Mouse (Mus musculus): ENCODE measurements at regions not wholly inside any gene's neighbourhood (a gene's known extent, or its start where the extent isn't known, plus 50 kb on each side); places are given as distances from the start of the nearest gene placed in this dataset.

DNA sequence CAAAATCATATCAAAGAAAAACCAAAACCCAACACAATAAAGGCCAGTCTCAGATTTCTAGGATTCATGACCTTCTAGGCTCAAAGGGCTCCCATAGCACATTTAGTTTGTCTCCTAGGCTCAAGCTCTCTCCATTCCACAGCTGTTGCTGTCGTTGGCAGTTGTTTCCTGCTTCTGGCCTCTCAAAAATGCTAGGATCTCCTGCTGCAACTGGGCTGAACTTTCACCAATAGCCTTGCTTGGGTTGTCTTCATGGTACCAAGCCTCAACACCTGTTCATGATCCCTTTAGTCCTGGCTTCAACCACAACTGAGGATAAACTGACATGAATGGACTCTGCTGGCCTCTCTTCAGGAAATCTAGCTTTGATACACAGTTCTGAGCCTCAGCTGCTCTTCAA is 115.9 kb upstream of the Ssbp2 start:
- no peak overlapping the region for H3K9ac ChIP-seq (ENCODE audit: insufficient read depth, low read depth, low read length, poor library complexity, severe bottlenecking)
- in situ Hi-C loops (cut with MboI; ENCODE audit: low sequenced_read_pairs in 2 of 2, unreplicated experiment in 2 of 2) = no loop called here
- no peaks in the 10 kb centered on the region for H3K36me3 ChIP-seq (ENCODE audit: control insufficient read depth, insufficient read depth, low read length, poor library complexity, severe bottlenecking)
- no peak overlapping the region for H3K4me3 ChIP-seq (ENCODE audit: insufficient read depth in 1 of 2, low read depth in 1 of 2, low read length in 2 of 2, poor library complexity in 1 of 2, severe bottlenecking in 1 of 2)
- H3K4me1 ChIP-seq (ENCODE audit: control insufficient read depth in 2 of 2, insufficient read depth in 2 of 2, low read length in 2 of 2, poor library complexity in 1 of 2) = no peaks in the 10 kb centered on the region
- TF ChIP-seq MAFK (IDR thresholded peaks at IDR 0.05; ENCODE audit: insufficient read depth, low read depth, low read length) = no peak
- no peak for TF ChIP-seq ZC3H11A (IDR thresholded peaks at IDR 0.05; ENCODE audit: borderline replicate concordance, low read depth, low read length)
- TF ChIP-seq CHD2 (IDR thresholded peaks at IDR 0.05; ENCODE audit: low read depth, low read length) = no peak
- no peak for TF ChIP-seq ZNF384 (IDR thresholded peaks at IDR 0.05; ENCODE audit: low read depth, low read length)
- no peak for TF ChIP-seq HCFC1 (IDR thresholded peaks at IDR 0.05; ENCODE audit: borderline replicate concordance, insufficient read depth, low read length)
- DNase-seq (ENCODE audit: low read depth, low spot score) = no peak
- no peak overlapping the region for H3K27ac ChIP-seq (ENCODE audit: insufficient read depth, low read depth, low read length, poor library complexity, severe bottlenecking)
- no peaks in the 10 kb centered on the region for H3K9me3 ChIP-seq (ENCODE audit: control insufficient read depth, insufficient read depth, low read depth, low read length)

DNA sequence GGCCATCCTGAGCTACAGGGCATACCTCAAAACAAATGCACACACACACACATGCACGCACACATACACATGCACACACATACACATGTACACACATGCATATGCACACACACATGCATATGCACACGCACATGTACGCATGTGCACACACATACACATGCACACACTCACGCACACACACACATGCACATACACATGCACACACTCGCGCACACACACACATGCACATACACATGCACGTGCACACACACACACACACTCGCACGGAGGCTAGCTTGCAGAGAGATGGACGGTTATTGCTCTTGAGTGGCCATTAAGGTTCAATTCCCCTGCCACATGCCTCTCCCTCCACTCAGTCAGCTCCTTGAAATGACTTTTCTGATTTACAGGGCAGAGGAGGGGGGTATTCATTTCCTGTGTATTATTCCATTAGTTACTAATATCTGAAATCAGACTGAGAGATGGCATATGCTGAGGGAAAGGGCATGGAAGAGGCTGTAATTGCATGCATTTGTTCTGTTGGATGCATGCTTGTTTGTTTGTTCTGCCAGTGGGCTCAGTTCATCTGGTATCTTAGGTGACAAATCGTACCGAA is 111.5 kb upstream of the Ssbp2 start:
- H3K4me1 ChIP-seq (ENCODE audit: control insufficient read depth in 2 of 2, insufficient read depth in 2 of 2, low read length in 2 of 2, poor library complexity in 1 of 2) = no peaks in the 10 kb centered on the region
- in situ Hi-C loops (cut with MboI; ENCODE audit: low sequenced_read_pairs in 2 of 2, unreplicated experiment in 2 of 2) = no loop called here
- no peak for DNase-seq (ENCODE audit: low read depth, low spot score)
- no peaks in the 10 kb centered on the region for H3K36me3 ChIP-seq (ENCODE audit: control insufficient read depth, insufficient read depth, low read length, poor library complexity, severe bottlenecking)
- no peaks in the 10 kb centered on the region for H3K9me3 ChIP-seq (ENCODE audit: control insufficient read depth, insufficient read depth, low read depth, low read length)
- no peak overlapping the region for H3K27ac ChIP-seq (ENCODE audit: insufficient read depth, low read depth, low read length, poor library complexity, severe bottlenecking)
- no peak overlapping the region for H3K9ac ChIP-seq (ENCODE audit: insufficient read depth, low read depth, low read length, poor library complexity, severe bottlenecking)
- no peak overlapping the region for H3K4me3 ChIP-seq (ENCODE audit: insufficient read depth in 1 of 2, low read depth in 1 of 2, low read length in 2 of 2, poor library complexity in 1 of 2, severe bottlenecking in 1 of 2)
- no peak for TF ChIP-seq MAFK (IDR thresholded peaks at IDR 0.05; ENCODE audit: insufficient read depth, low read depth, low read length)
- no peak for TF ChIP-seq CHD2 (IDR thresholded peaks at IDR 0.05; ENCODE audit: low read depth, low read length)
- no peak for TF ChIP-seq ZNF384 (IDR thresholded peaks at IDR 0.05; ENCODE audit: low read depth, low read length)
- TF ChIP-seq ZC3H11A (IDR thresholded peaks at IDR 0.05; ENCODE audit: borderline replicate concordance, low read depth, low read length) = no peak
- TF ChIP-seq HCFC1 (IDR thresholded peaks at IDR 0.05; ENCODE audit: borderline replicate concordance, insufficient read depth, low read length) = no peak

DNA sequence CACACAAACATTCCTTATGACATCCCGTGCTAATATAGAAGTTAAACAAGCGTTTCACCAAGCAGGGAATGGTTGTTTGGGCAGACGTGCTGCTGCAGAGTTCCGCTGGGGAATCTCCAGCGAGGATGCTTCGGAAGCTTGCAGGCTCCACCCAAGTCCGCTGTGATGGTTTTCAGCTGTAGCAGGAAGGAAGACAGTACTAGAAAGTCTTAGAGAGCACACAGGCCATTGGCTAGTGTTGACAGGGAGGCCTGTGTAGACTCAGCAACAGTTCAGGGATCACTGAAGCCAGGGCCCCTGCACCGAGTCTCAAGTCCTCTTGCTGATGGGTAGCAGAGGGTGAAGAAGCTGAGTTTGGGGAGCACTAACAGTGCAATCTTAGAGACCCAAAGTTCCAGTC is 107.8 kb upstream of the Ssbp2 start:
- no peaks in the 10 kb centered on the region for H3K9me3 ChIP-seq (ENCODE audit: control insufficient read depth, insufficient read depth, low read depth, low read length)
- TF ChIP-seq ZC3H11A (IDR thresholded peaks at IDR 0.05; ENCODE audit: borderline replicate concordance, low read depth, low read length) = no peak
- no peak for TF ChIP-seq CHD2 (IDR thresholded peaks at IDR 0.05; ENCODE audit: low read depth, low read length)
- TF ChIP-seq HCFC1 (IDR thresholded peaks at IDR 0.05; ENCODE audit: borderline replicate concordance, insufficient read depth, low read length) = no peak
- TF ChIP-seq MAFK (IDR thresholded peaks at IDR 0.05; ENCODE audit: insufficient read depth, low read depth, low read length) = no peak
- no peak for TF ChIP-seq ZNF384 (IDR thresholded peaks at IDR 0.05; ENCODE audit: low read depth, low read length)
- in situ Hi-C loops (cut with MboI; ENCODE audit: low sequenced_read_pairs in 2 of 2, unreplicated experiment in 2 of 2) = no loop called here
- H3K4me1 ChIP-seq (ENCODE audit: control insufficient read depth in 2 of 2, insufficient read depth in 2 of 2, low read length in 2 of 2, poor library complexity in 1 of 2) = no peaks in the 10 kb centered on the region
- H3K9ac ChIP-seq (ENCODE audit: insufficient read depth, low read depth, low read length, poor library complexity, severe bottlenecking) = no peak overlapping the region
- H3K27ac ChIP-seq (ENCODE audit: insufficient read depth, low read depth, low read length, poor library complexity, severe bottlenecking) = no peak overlapping the region
- no peaks in the 10 kb centered on the region for H3K36me3 ChIP-seq (ENCODE audit: control insufficient read depth, insufficient read depth, low read length, poor library complexity, severe bottlenecking)
- DNase-seq (ENCODE audit: low read depth, low spot score) = no peak
- no peak overlapping the region for H3K4me3 ChIP-seq (ENCODE audit: insufficient read depth in 1 of 2, low read depth in 1 of 2, low read length in 2 of 2, poor library complexity in 1 of 2, severe bottlenecking in 1 of 2)

DNA sequence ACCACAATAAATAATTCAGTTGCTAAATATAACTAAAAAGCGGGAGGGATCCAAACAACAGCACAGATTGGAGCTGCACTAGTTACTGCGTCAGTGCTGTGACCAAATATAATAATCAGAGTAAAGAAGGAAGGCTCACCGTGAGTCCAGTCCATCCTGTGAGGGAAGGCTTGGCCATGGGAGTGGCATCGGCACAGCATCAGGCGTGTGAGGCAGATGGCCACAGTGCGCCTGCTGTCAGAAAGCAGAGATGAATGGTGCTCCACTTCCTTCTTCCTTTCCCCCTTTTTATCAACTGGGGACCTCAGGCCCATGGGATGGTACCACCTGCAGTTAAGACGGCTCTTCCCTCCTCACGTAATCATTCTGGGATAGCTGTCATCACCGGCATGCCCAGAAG is 103.6 kb upstream of the Ssbp2 start:
- Histone ChIP-seq H3K4me1 (ENCODE audit: control insufficient read depth in 2 of 2, insufficient read depth in 2 of 2, low read length in 2 of 2, poor library complexity in 1 of 2) (no peaks in the 10 kb centered on the region), H3K36me3 (ENCODE audit: control insufficient read depth, insufficient read depth, low read length, poor library complexity, severe bottlenecking) (no peaks in the 10 kb centered on the region), H3K4me3 (ENCODE audit: insufficient read depth in 1 of 2, low read depth in 1 of 2, low read length in 2 of 2, poor library complexity in 1 of 2, severe bottlenecking in 1 of 2) (no peak overlapping the region), H3K9me3 (ENCODE audit: control insufficient read depth, insufficient read depth, low read depth, low read length) (no peaks in the 10 kb centered on the region), H3K27ac (ENCODE audit: insufficient read depth, low read depth, low read length, poor library complexity, severe bottlenecking) (no peak overlapping the region), H3K9ac (ENCODE audit: insufficient read depth, low read depth, low read length, poor library complexity, severe bottlenecking) (no peak overlapping the region)
- in situ Hi-C loops (cut with MboI; ENCODE audit: low sequenced_read_pairs in 2 of 2, unreplicated experiment in 2 of 2) = no loop called here
- no peak for DNase-seq (ENCODE audit: low read depth, low spot score)
- TF ChIP-seq HCFC1 (IDR thresholded peaks at IDR 0.05; ENCODE audit: borderline replicate concordance, insufficient read depth, low read length) (no peak), ZNF384 (IDR thresholded peaks at IDR 0.05; ENCODE audit: low read depth, low read length) (no peak), ZC3H11A (IDR thresholded peaks at IDR 0.05; ENCODE audit: borderline replicate concordance, low read depth, low read length) (no peak), MAFK (IDR thresholded peaks at IDR 0.05; ENCODE audit: insufficient read depth, low read depth, low read length) (no peak), CHD2 (IDR thresholded peaks at IDR 0.05; ENCODE audit: low read depth, low read length) (no peak)

DNA sequence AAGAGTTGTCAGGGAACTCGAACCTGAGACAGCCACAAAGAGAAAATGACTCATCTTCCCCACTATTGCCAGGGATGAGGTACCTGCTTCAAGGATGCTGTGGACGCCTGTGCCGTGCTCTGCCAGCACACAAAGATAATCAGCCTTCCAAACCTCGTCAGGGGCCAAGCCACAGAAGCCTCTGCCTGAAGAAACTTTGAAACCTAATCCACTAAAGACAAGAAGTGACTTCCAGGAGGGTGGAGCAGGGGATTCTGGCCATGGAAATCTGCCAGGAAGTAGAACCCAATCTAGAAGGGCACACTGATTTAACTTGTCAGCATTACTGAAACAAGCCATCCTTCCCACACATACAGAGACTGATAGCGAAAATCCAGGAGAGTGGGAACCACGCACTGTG is 100.0 kb upstream of the Ssbp2 start:
- no peak for DNase-seq (ENCODE audit: low read depth, low spot score)
- H3K27ac ChIP-seq (ENCODE audit: insufficient read depth, low read depth, low read length, poor library complexity, severe bottlenecking) = no peak overlapping the region
- no peaks in the 10 kb centered on the region for H3K9me3 ChIP-seq (ENCODE audit: control insufficient read depth, insufficient read depth, low read depth, low read length)
- no peaks in the 10 kb centered on the region for H3K4me1 ChIP-seq (ENCODE audit: control insufficient read depth in 2 of 2, insufficient read depth in 2 of 2, low read length in 2 of 2, poor library complexity in 1 of 2)
- H3K9ac ChIP-seq (ENCODE audit: insufficient read depth, low read depth, low read length, poor library complexity, severe bottlenecking) = no peak overlapping the region
- H3K4me3 ChIP-seq (ENCODE audit: insufficient read depth in 1 of 2, low read depth in 1 of 2, low read length in 2 of 2, poor library complexity in 1 of 2, severe bottlenecking in 1 of 2) = no peak overlapping the region
- no peaks in the 10 kb centered on the region for H3K36me3 ChIP-seq (ENCODE audit: control insufficient read depth, insufficient read depth, low read length, poor library complexity, severe bottlenecking)
- in situ Hi-C loops (cut with MboI; ENCODE audit: low sequenced_read_pairs in 2 of 2, unreplicated experiment in 2 of 2) = no loop called here
- TF ChIP-seq HCFC1 (IDR thresholded peaks at IDR 0.05; ENCODE audit: borderline replicate concordance, insufficient read depth, low read length) = no peak
- TF ChIP-seq ZNF384 (IDR thresholded peaks at IDR 0.05; ENCODE audit: low read depth, low read length) = no peak
- no peak for TF ChIP-seq ZC3H11A (IDR thresholded peaks at IDR 0.05; ENCODE audit: borderline replicate concordance, low read depth, low read length)
